Mouse (Mus musculus): ENCODE measurements at regions not wholly inside any gene's neighbourhood (a gene's known extent, or its start where the extent isn't known, plus 50 kb on each side); places are given as distances from the start of the nearest gene placed in this dataset.

DNA sequence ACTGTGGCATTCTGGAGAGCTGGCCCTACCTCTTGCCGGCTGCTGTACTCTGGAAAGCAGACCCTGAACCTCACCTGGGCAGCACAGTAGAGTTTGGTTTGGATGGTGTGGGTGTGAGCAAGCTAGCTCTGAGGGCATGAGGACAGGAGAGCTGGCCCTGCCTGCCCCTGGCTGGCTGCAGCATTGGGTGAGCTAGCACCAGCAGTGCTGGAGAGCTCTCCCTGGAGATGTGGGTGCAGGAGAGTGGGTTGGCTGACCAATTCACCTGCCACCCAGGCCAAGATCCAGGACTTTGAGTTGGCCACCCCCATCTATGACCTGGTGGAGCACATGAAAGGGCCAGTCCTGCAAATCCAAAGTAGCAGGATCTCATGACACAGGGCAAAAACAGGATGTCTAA is 124.3 kb upstream of the Tcf21 start:
- Histone ChIP-seq H3K27me3 (replicated peaks; ENCODE audit: control insufficient read depth, insufficient read depth, low read length) (no peaks in the 10 kb centered on the region), H3K9ac (ENCODE audit: low read depth, low read length) (no peak overlapping the region), H3K4me3 (ENCODE audit: low read depth, low read length) (no peak overlapping the region), H3K36me3 (ENCODE audit: control insufficient read depth, insufficient read depth, low read length) (no peaks in the 10 kb centered on the region), H3K9me3 (ENCODE audit: control insufficient read depth, low read length) (no peaks in the 10 kb centered on the region), H3K4me1 (replicated peaks; ENCODE audit: control insufficient read depth, insufficient read depth, low read length) (no peaks in the 10 kb centered on the region), H3K27ac (ENCODE audit: low read depth, low read length) (no peak overlapping the region), H3K4me2 (no peak overlapping the region)
- WGBS, result 90% methylated on average over 1 of the region's 1 CpGs
- DNase-seq (ENCODE audit: low spot score), result no peak
- no peak for ATAC-seq (replicated peaks; ENCODE audit: low FRiP score)

DNA sequence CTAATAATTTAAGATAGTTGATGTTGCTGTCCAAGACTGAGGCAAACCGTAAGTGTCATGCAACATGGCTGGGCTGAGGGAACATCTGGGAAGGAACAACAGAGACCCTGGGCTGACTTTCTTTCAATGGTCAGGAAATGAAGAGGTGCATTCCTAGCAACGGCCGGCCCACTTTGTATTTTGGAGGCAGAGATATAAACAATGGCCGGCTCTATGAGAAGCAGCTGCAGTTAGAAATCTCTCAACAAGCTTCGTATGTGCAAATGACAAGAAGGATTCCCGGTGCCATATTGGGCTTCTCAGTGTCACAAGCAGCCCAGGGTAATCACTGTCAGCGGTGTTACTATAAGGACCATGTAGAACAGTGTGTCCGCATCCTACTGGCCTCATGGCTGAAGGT is 108.0 kb upstream of the Tcf21 start:
- no peaks in the 10 kb centered on the region for H3K9me3 ChIP-seq (ENCODE audit: control insufficient read depth, low read length)
- ATAC-seq (replicated peaks; ENCODE audit: low FRiP score) (no peak), DNase-seq (ENCODE audit: low spot score) (no peak)
- H3K4me2 ChIP-seq, result no peak overlapping the region
- no peak overlapping the region for H3K4me3 ChIP-seq (ENCODE audit: low read depth, low read length)
- no peaks in the 10 kb centered on the region for H3K36me3 ChIP-seq (ENCODE audit: control insufficient read depth, insufficient read depth, low read length)
- H3K27ac ChIP-seq (ENCODE audit: low read depth, low read length), result no peak overlapping the region
- H3K9ac ChIP-seq (ENCODE audit: low read depth, low read length), result no peak overlapping the region
- 84% methylated on average over 8 of the region's 8 CpGs for WGBS
- H3K4me1 ChIP-seq (replicated peaks; ENCODE audit: control insufficient read depth, insufficient read depth, low read length), result no peaks in the 10 kb centered on the region
- no peaks in the 10 kb centered on the region for H3K27me3 ChIP-seq (replicated peaks; ENCODE audit: control insufficient read depth, insufficient read depth, low read length)

DNA sequence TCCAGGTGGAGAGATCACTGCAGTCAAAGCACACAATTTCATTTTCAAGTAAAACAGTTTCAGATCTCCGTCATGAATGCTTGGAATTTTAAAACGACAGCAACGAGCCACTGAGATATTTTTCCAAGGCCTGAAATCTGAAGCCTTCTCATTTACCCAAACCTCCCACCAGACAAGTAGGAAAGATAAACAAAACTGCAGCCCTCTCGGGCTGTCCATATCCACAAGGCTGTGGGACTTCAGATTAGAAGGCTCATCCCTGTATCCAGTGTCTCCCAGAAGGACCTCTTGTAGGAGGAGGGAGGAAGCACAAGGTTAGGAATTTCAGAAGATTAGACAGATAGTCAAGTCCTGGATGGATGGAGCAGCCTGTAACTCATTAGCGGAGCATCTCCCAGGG is 106.1 kb upstream of the Tcf21 start:
- Histone ChIP-seq H3K4me3 (ENCODE audit: low read depth, low read length) (no peak overlapping the region), H3K27me3 (replicated peaks; ENCODE audit: control insufficient read depth, insufficient read depth, low read length) (no peaks in the 10 kb centered on the region), H3K4me1 (replicated peaks; ENCODE audit: control insufficient read depth, insufficient read depth, low read length) (no peaks in the 10 kb centered on the region), H3K9me3 (ENCODE audit: control insufficient read depth, low read length) (no peaks in the 10 kb centered on the region), H3K27ac (ENCODE audit: low read depth, low read length) (no peak overlapping the region), H3K36me3 (ENCODE audit: control insufficient read depth, insufficient read depth, low read length) (no peaks in the 10 kb centered on the region), H3K4me2 (no peak overlapping the region), H3K9ac (ENCODE audit: low read depth, low read length) (no peak overlapping the region)
- DNase-seq (ENCODE audit: low spot score) (no peak), ATAC-seq (replicated peaks; ENCODE audit: low FRiP score) (no peak)
- WGBS, result 42% methylated on average over 5 of the region's 5 CpGs

DNA sequence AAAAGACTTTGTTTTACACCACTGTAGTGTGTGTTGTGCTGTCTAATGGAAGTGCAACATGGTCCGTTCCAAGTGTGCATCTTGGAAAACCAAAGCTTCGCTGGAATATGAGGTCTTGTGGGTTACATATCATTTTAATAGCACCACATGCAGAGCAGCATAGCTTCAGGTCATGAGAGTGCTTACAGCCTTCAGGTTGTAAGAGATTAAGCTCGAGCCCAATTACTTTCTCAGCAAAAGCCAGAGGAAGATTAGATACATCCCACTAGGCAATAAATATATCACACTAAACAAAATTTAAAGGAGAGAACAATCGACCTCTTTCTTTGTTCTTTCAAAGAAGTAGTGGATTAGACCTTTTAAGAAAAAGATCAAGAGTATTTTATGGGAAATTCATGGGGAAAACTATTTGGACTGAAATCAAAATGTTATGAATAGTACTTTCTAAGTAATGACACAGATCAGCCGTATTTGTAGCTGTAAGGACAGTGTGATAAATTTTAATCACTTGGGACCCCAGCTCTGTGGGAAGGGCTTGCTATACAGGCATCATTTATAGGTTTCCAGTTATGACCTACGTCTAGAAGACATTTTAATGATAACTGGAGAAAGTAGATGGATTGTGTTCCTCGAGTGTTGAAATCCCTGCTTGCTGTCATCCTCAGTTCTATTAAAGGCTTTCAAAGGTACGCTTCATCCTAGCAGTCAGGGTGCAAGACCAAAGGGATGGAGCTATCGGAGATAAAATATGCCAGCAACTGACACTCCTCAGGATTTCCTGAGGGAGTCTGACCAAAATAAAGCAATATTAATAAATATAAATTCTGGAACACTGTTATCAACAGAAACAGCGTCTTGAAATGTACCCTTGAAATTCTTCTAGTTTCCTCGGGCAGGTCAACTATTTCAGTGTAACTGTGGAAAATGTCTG is 101.3 kb upstream of the Tcf21 start:
- no peak for DNase-seq (ENCODE audit: low spot score)
- Histone ChIP-seq H3K9me3 (ENCODE audit: control insufficient read depth, low read length) (no peaks in the 10 kb centered on the region), H3K4me2 (no peak overlapping the region), H3K27me3 (replicated peaks; ENCODE audit: control insufficient read depth, insufficient read depth, low read length) (no peaks in the 10 kb centered on the region), H3K4me1 (replicated peaks; ENCODE audit: control insufficient read depth, insufficient read depth, low read length) (no peaks in the 10 kb centered on the region), H3K4me3 (ENCODE audit: low read depth, low read length) (no peak overlapping the region), H3K27ac (ENCODE audit: low read depth, low read length) (no peak overlapping the region), H3K9ac (ENCODE audit: low read depth, low read length) (no peak overlapping the region), H3K36me3 (ENCODE audit: control insufficient read depth, insufficient read depth, low read length) (no peaks in the 10 kb centered on the region)
- no peak for ATAC-seq (replicated peaks; ENCODE audit: low FRiP score)
- WGBS, result 64% methylated on average over 11 of the region's 11 CpGs

DNA sequence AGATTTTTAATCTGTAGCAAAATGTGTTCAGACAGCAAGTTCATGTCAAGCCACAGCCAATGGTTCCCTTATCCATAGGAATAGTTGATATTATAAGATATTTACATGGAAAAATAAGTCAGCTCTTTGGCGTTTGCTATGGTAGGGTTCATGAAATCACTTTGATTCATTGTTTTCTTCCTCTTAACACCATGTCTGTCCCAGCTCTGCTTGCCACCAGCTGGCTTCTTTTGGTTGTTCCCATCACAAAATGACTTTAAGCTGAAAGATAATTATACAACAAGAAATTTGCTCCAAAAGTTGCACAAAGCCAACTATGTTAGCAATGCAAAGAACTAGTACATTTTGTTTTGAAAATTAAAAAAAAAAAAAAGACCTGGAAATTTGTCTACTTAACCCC is 99.9 kb upstream of the Tcf21 start:
- no peaks in the 10 kb centered on the region for H3K36me3 ChIP-seq (ENCODE audit: control insufficient read depth, insufficient read depth, low read length)
- no peak overlapping the region for H3K4me3 ChIP-seq (ENCODE audit: low read depth, low read length)
- H3K4me1 ChIP-seq (replicated peaks; ENCODE audit: control insufficient read depth, insufficient read depth, low read length), result no peaks in the 10 kb centered on the region
- no peak overlapping the region for H3K9ac ChIP-seq (ENCODE audit: low read depth, low read length)
- H3K27me3 ChIP-seq (replicated peaks; ENCODE audit: control insufficient read depth, insufficient read depth, low read length), result no peaks in the 10 kb centered on the region
- no peak overlapping the region for H3K27ac ChIP-seq (ENCODE audit: low read depth, low read length)
- WGBS, result 69% methylated on average over 1 of the region's 1 CpGs
- H3K4me2 ChIP-seq, result no peak overlapping the region
- DNase-seq (ENCODE audit: low spot score), result no peak
- H3K9me3 ChIP-seq (ENCODE audit: control insufficient read depth, low read length), result no peaks in the 10 kb centered on the region
- ATAC-seq (replicated peaks; ENCODE audit: low FRiP score), result no peak

DNA sequence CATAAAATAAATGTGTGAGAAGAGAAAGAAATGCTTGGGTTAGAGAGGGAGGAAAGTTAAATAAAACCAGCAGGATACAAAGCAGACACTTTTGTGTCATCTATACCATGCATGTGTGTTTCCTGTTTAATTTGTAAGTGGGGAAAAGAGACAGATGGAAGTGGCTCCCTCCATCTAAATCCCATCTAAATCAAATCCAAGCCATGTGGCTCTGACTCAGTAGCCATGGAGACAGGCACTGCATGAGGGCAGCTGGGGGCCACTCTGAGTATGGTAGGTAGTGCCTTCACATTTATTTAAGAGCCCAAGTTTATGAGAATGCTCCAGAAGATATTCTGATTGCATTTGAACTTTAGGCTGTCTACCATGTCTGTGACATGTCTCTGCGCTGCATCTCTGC is 97.8 kb upstream of the Tcf21 start:
- H3K9me3 ChIP-seq (ENCODE audit: control insufficient read depth, low read length), result no peaks in the 10 kb centered on the region
- H3K4me2 ChIP-seq, result no peak overlapping the region
- 83% methylated on average over 1 of the region's 1 CpGs for WGBS
- ATAC-seq (replicated peaks; ENCODE audit: low FRiP score) (no peak), DNase-seq (ENCODE audit: low spot score) (no peak)
- no peak overlapping the region for H3K9ac ChIP-seq (ENCODE audit: low read depth, low read length)
- H3K27me3 ChIP-seq (replicated peaks; ENCODE audit: control insufficient read depth, insufficient read depth, low read length), result no peaks in the 10 kb centered on the region
- no peaks in the 10 kb centered on the region for H3K4me1 ChIP-seq (replicated peaks; ENCODE audit: control insufficient read depth, insufficient read depth, low read length)
- H3K27ac ChIP-seq (ENCODE audit: low read depth, low read length), result no peak overlapping the region
- H3K4me3 ChIP-seq (ENCODE audit: low read depth, low read length), result no peak overlapping the region
- H3K36me3 ChIP-seq (ENCODE audit: control insufficient read depth, insufficient read depth, low read length), result no peaks in the 10 kb centered on the region

DNA sequence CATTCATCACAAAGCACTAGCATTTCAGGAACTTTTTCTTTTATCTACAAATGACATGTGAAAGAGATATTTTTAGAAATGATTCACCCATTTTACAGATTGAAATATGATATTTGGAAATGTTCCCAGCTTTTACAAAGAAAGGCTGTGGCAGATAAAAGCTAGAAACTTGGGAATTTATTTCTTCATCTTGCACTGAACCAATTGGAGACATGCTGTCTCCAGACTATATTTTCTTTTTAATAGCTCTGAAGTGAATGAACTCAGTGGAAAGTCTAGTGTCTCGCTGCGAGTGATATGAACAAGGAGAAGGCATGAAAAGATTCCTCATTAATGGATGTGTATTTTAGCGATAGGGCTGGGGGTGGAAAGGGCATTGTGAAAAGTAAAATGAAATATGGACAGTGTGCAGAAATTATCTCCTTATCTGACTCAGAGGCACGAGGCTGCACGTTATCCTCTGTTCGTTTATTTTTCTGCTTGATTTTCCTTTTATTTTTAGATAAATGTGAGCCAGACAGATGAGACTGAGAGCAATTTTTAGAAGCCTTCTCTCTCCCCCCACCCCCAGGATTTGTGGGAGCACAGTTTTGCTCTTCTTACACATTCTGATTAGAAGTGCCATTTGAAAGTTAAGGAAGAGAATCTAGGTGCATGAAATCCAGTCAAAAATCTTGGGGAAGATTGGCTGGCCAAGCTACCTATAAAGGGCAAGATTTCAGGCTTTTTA is 96.0 kb upstream of the Tcf21 start:
- H3K9ac ChIP-seq (ENCODE audit: low read depth, low read length), result no peak overlapping the region
- ATAC-seq (replicated peaks; ENCODE audit: low FRiP score) (no peak), DNase-seq (ENCODE audit: low spot score) (no peak)
- no peak overlapping the region for H3K4me3 ChIP-seq (ENCODE audit: low read depth, low read length)
- no peaks in the 10 kb centered on the region for H3K27me3 ChIP-seq (replicated peaks; ENCODE audit: control insufficient read depth, insufficient read depth, low read length)
- no peak overlapping the region for H3K4me2 ChIP-seq
- H3K27ac ChIP-seq (ENCODE audit: low read depth, low read length), result no peak overlapping the region
- H3K9me3 ChIP-seq (ENCODE audit: control insufficient read depth, low read length), result no peaks in the 10 kb centered on the region
- H3K36me3 ChIP-seq (ENCODE audit: control insufficient read depth, insufficient read depth, low read length), result no peaks in the 10 kb centered on the region
- no peaks in the 10 kb centered on the region for H3K4me1 ChIP-seq (replicated peaks; ENCODE audit: control insufficient read depth, insufficient read depth, low read length)
- WGBS, result 59% methylated on average over 6 of the region's 6 CpGs

DNA sequence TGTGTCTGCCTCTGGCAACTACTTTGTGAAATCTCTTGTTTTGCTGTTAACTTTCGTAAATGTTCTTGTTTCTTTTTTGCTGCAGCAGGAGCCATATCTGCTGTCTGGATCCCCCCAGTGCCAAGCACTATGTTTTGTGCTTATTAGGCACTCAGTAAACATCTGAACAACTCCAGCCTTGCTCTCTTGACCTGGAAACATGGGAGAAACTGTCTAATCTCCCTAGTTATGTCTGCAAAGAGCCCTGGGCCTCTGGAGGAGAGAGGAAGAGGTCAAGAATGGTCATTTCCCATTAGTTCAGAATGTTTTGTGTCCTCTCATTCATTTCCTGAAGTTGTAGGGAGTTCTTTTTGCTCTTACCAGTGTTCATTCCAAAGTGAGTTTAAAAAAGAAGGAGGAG is 93.1 kb upstream of the Tcf21 start:
- WGBS, result 74% methylated on average over 1 of the region's 1 CpGs
- no peaks in the 10 kb centered on the region for H3K36me3 ChIP-seq (ENCODE audit: control insufficient read depth, insufficient read depth, low read length)

DNA sequence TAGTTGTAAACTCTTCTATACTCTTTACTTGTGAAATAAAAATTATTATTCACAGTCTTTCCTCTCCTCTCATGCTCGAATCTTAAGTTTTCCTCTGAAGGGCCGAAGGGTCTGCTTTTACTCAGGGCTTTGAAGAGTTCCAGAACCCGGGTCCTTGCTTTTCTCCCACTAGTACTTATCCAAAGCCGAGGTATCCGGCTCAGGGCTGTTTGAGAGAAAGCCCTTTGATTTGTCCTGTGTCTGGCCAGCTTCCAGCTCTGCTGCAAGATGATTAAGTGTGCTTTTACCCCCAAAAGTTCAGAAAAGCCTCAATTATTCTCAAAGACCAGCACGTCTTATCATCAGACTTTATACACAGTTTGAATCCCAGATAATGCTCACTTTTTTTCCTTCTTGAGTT is 88.7 kb upstream of the Tcf21 start:
- 50% methylated on average over 6 of the region's 6 CpGs for WGBS
- no peak overlapping the region for H3K27ac ChIP-seq (ENCODE audit: low read depth, low read length)
- H3K36me3 ChIP-seq (ENCODE audit: control insufficient read depth, insufficient read depth, low read length), result no peaks in the 10 kb centered on the region
- H3K4me1 ChIP-seq (replicated peaks; ENCODE audit: control insufficient read depth, insufficient read depth, low read length), result no peaks in the 10 kb centered on the region
- no peak overlapping the region for H3K9ac ChIP-seq (ENCODE audit: low read depth, low read length)
- no peaks in the 10 kb centered on the region for H3K9me3 ChIP-seq (ENCODE audit: control insufficient read depth, low read length)
- ATAC-seq (replicated peaks; ENCODE audit: low FRiP score) (no peak), DNase-seq (ENCODE audit: low spot score) (no peak)
- H3K4me2 ChIP-seq, result no peak overlapping the region
- no peak overlapping the region for H3K4me3 ChIP-seq (ENCODE audit: low read depth, low read length)
- no peaks in the 10 kb centered on the region for H3K27me3 ChIP-seq (replicated peaks; ENCODE audit: control insufficient read depth, insufficient read depth, low read length)

More for the DNA sequence above, 93.1 kb upstream of the Tcf21 start:
- Histone ChIP-seq H3K4me1 (replicated peaks; ENCODE audit: control insufficient read depth, insufficient read depth, low read length) (no peaks in the 10 kb centered on the region), H3K9me3 (ENCODE audit: control insufficient read depth, low read length) (no peaks in the 10 kb centered on the region), H3K27me3 (replicated peaks; ENCODE audit: control insufficient read depth, insufficient read depth, low read length) (no peaks in the 10 kb centered on the region), H3K27ac (ENCODE audit: low read depth, low read length) (no peak overlapping the region), H3K4me3 (ENCODE audit: low read depth, low read length) (no peak overlapping the region), H3K4me2 (no peak overlapping the region), H3K9ac (ENCODE audit: low read depth, low read length) (no peak overlapping the region)
- no peak for DNase-seq (ENCODE audit: low spot score)
- ATAC-seq (replicated peaks; ENCODE audit: low FRiP score), result no peak

All from liver, embryonic 11.5 days (tissue).